9 mouse cellular contexts compared by ENCODE assay signal in the genomic region with DNA sequence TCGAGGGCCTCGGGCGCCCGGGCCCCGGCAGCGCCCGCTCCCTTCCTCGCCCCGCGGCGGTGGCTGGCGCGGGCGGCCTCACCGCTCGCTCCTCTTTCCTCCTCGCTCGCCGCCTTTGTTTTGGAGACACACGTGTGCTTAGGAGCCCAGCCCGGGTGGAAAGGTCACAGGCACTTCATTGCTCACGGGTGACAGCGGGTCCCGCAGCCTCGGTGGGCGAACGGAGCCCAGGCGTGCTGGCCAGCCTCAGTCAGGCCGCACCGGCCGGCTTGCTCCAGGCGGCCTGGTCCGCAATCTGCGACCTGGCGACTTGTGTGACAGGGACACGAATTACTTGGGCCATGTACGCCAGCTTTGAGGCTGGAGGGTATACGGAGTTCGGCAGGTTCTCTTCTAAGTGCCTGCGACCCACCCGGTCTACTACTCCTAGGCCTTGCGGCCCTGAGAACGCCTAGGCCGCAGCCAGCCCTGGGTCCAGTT. TPM values are rescaled to one million over a fixed set of nuclear protein-coding genes. Genes with fewer than 3 reads are reported as not detected.
DNase-seq lines count a peak whose midpoint lies in the region; ATAC-seq lines count a peak whose summit lies in the region.
"Had no signal": no experiment of that assay in that cellular context is flagged by ENCODE, and none has a peak within 500 bp of the region (broad histone marks: within the 10 kb centered on the region; RNA-seq: fewer than 3 reads in every experiment).

No protein-coding gene starts in this region.

- ATAC-seq in kidney, embryonic 16.5 days (ENCODE audit: low FRiP score, low TSS enrichment) = no peak
- 0 out of 2 replicates have a peak, but pooled peaks have one; percentile 12 for ATAC-seq in intestine, embryonic 14.5 days (replicated peaks; ENCODE audit: low FRiP score, low TSS enrichment, low read depth)
- no peak for ATAC-seq in neural tube, embryonic 14.5 days (ENCODE audit: low read depth)

- peak overlapping the region; percentile 67 for H3K27ac ChIP-seq in kidney, embryonic 16.5 days (ENCODE audit: low read length)
- H3K27ac ChIP-seq in embryonic facial prominence, embryonic 10.5 days (replicated peaks) = peak overlapping the region; percentile 95
- H3K27ac ChIP-seq in intestine, embryonic 14.5 days (ENCODE audit: low read depth) = no peak overlapping the region
- H3K27ac ChIP-seq in neural tube, embryonic 14.5 days (ENCODE audit: low read depth, low read length) = no peak overlapping the region

- H3K27me3 ChIP-seq in kidney, embryonic 16.5 days (ENCODE audit: insufficient read depth, low read length) = peaks cover 9% of the 10 kb centered on the region; the same call in 1 of the 2 replicates
- H3K27me3 ChIP-seq in embryonic facial prominence, embryonic 10.5 days (replicated peaks; ENCODE audit: low read depth, poor library complexity, severe bottlenecking) = peaks cover 99% of the 10 kb centered on the region
- H3K27me3 ChIP-seq in intestine, embryonic 14.5 days (replicated peaks; ENCODE audit: control insufficient read depth, insufficient read depth, low read length) = peaks cover 97% of the 10 kb centered on the region
- H3K27me3 ChIP-seq in neural tube, embryonic 14.5 days (ENCODE audit: control insufficient read depth, insufficient read depth, low read length) = peaks cover 73% of the 10 kb centered on the region

- 0 out of 2 replicates have a peak, but pooled peaks cover 4% of the 10 kb centered on the region for H3K36me3 ChIP-seq in kidney, embryonic 16.5 days (ENCODE audit: insufficient read depth, low read length)
- peaks cover 21% of the 10 kb centered on the region for H3K36me3 ChIP-seq in embryonic facial prominence, embryonic 10.5 days (replicated peaks)
- no peaks in the 10 kb centered on the region for H3K36me3 ChIP-seq in intestine, embryonic 14.5 days (ENCODE audit: control insufficient read depth, insufficient read depth, low read length)
- H3K36me3 ChIP-seq in neural tube, embryonic 14.5 days (ENCODE audit: control insufficient read depth, insufficient read depth, low read length) = no peaks in the 10 kb centered on the region

- WGBS in kidney, embryonic 16.5 days = 6% methylated on average over 44 of the region's 44 CpGs
- WGBS in embryonic facial prominence, embryonic 10.5 days = 1% methylated on average over 44 of the region's 44 CpGs
- WGBS in intestine, embryonic 14.5 days = 17% methylated on average over 38 of the region's 44 CpGs
- 8% methylated on average over 41 of the region's 44 CpGs for WGBS in neural tube, embryonic 14.5 days

- peak overlapping the region; percentile 62 for H3K4me3 ChIP-seq in kidney, embryonic 16.5 days (ENCODE audit: low read length)
- H3K4me3 ChIP-seq in embryonic facial prominence, embryonic 10.5 days = peak overlapping the region; percentile 77
- H3K4me3 ChIP-seq in intestine, embryonic 14.5 days (ENCODE audit: low read depth, low read length) = peak overlapping the region; percentile 24
- H3K4me3 ChIP-seq in neural tube, embryonic 14.5 days (ENCODE audit: low read depth, low read length) = peak overlapping the region; percentile 20

- peaks cover 42% of the 10 kb centered on the region for H3K4me1 ChIP-seq in kidney, embryonic 16.5 days (ENCODE audit: insufficient read depth, low read length)
- peaks cover 73% of the 10 kb centered on the region for H3K4me1 ChIP-seq in embryonic facial prominence, embryonic 10.5 days
- H3K4me1 ChIP-seq in intestine, embryonic 14.5 days (replicated peaks; ENCODE audit: control insufficient read depth, insufficient read depth, low read length) = peaks cover 7% of the 10 kb centered on the region
- peaks cover 6% of the 10 kb centered on the region; the same call in 1 of the 2 replicates for H3K4me1 ChIP-seq in neural tube, embryonic 14.5 days (ENCODE audit: control insufficient read depth, insufficient read depth, low read length)

- H3K9ac ChIP-seq in kidney, embryonic 16.5 days (replicated peaks; ENCODE audit: low read length) = peak overlapping the region; percentile 85
- 0 out of 2 replicates have a peak overlapping the region, but pooled peaks have one; percentile 37 for H3K9ac ChIP-seq in intestine, embryonic 14.5 days (ENCODE audit: low read length)
- H3K9ac ChIP-seq in neural tube, embryonic 14.5 days (replicated peaks; ENCODE audit: low read depth, low read length) = peak overlapping the region; percentile 18; the same call in 1 of the 2 replicates

- no peak for DNase-seq in kidney, postnatal 14 days
- DNase-seq in embryonic facial prominence, embryonic 10.5 days (ENCODE audit: low spot score) = peak; percentile 73
- DNase-seq in intestine, embryonic 14.5 days (ENCODE audit: low spot score) = peak; percentile 80
- DNase-seq in thymus, postnatal 10 days (ENCODE audit: low spot score in 2 of 2) = no peak
- DNase-seq in left cerebral cortex, adult 18-20 months (ENCODE audit: low spot score in 2 of 2) = no peak
- DNase-seq in yolk sac, embryonic 10.5 days (ENCODE audit: low spot score) = no peak
- DNase-seq: right cerebral cortex, postnatal 25 days had no signal

- no peaks in the 10 kb centered on the region for H3K9me3 ChIP-seq in kidney, embryonic 16.5 days (ENCODE audit: low read length)
- H3K9me3 ChIP-seq in embryonic facial prominence, embryonic 10.5 days = no peaks in the 10 kb centered on the region
- H3K9me3 ChIP-seq in intestine, embryonic 14.5 days (ENCODE audit: control insufficient read depth, low read length) = no peaks in the 10 kb centered on the region
- no peaks in the 10 kb centered on the region for H3K9me3 ChIP-seq in neural tube, embryonic 14.5 days (ENCODE audit: control insufficient read depth, low read length)

- H3K4me2 ChIP-seq in kidney, embryonic 16.5 days (replicated peaks; ENCODE audit: low read depth, low read length) = peak overlapping the region; percentile 81
- H3K4me2 ChIP-seq in intestine, embryonic 14.5 days (ENCODE audit: low read length) = peak overlapping the region; percentile 44
- H3K4me2 ChIP-seq in neural tube, embryonic 14.5 days (ENCODE audit: low read depth, low read length) = peak overlapping the region; percentile 17; the same call in 1 of the 2 replicates

RNA-seq across cellular contexts. Expression of a gene that starts 5.1 kb away (rescaled TPM):
- polyA plus RNA-seq in kidney, embryonic 16.5 days (2015; fragmentation: Nextera tagmentation; extraction: Ambion mirVana) = 2.3 and 3.3 TPM in 2 replicates
- 3.3 and 4.1 TPM in 2 replicates for polyA plus RNA-seq in embryonic facial prominence, embryonic 10.5 days (2016; fragmentation: Nextera tagmentation; extraction: Ambion mirVana)
- 0.17 and 0.18 TPM in 2 replicates for polyA plus RNA-seq in intestine, embryonic 14.5 days (2014; fragmentation: Nextera tagmentation; extraction: Ambion mirVana)
- polyA plus RNA-seq in neural tube, embryonic 14.5 days (2014; fragmentation: Nextera tagmentation; extraction: Ambion mirVana) = 0.50 and 3.0 TPM in 2 replicates
- total RNA-seq in left cerebral cortex, adult 18-20 months (2021) = 1 to 10 TPM; 5.7 to 6.6 TPM

Comparison
In these comparisons a context has a peak if more than half of its experiments do, and no peak if none do; other contexts are left out.
1. H3K27ac ChIP-seq: peak in kidney, embryonic 16.5 days (single experiment) and embryonic facial prominence, embryonic 10.5 days (single experiment); none in intestine, embryonic 14.5 days (single experiment) and neural tube, embryonic 14.5 days (single experiment).
2. H3K4me2 ChIP-seq: peak in every context shown above with its lines; median percentile 81 in kidney, embryonic 16.5 days; 44 in intestine, embryonic 14.5 days; 17 in neural tube, embryonic 14.5 days.
3. H3K4me3 ChIP-seq: peak in every context shown above with its lines; median percentile 77 in embryonic facial prominence, embryonic 10.5 days; 62 in kidney, embryonic 16.5 days; 24 in intestine, embryonic 14.5 days; 20 in neural tube, embryonic 14.5 days.
4. H3K9ac ChIP-seq: peak in every context shown above with its lines; median percentile 85 in kidney, embryonic 16.5 days; 37 in intestine, embryonic 14.5 days; 18 in neural tube, embryonic 14.5 days.
5. DNase-seq: peak in embryonic facial prominence, embryonic 10.5 days (single experiment) and intestine, embryonic 14.5 days (single experiment); none in kidney, postnatal 14 days (single experiment), thymus, postnatal 10 days (0 of 2), left cerebral cortex, adult 18-20 months (0 of 2) and yolk sac, embryonic 10.5 days (single experiment).